Mouse (Mus musculus) kidney, embryonic 16.5 days (tissue): ENCODE measurements around the gene Helt. TPM values are rescaled to one million over a fixed set of nuclear protein-coding genes. Genes with fewer than 3 reads are reported as not detected.
"Not testable (repeated sequence)": the region's sequence is repeated elsewhere in the genome, so short reads cannot be mapped to it uniquely, and the experiment has no call there.

Source experiments
- ATAC-seq: fragments of 200-750 bp; cut with Nextera tagmentation; 2 replicates; pipeline ENCODE4 v1.8.0; 2017; ENCODE audit warnings: moderate TSS enrichment; ENCODE audit not compliant: low FRiP score, low TSS enrichment
- H3K27ac ChIP-seq: fragments of 300-500 bp; sonication (generic); 2 replicates; pipeline ENCODE4 v1.5.1; 2014; ENCODE audit warnings: low read length
- H3K27me3 ChIP-seq: fragments of 300-500 bp; sonication (generic); 2 replicates; pipeline ENCODE4 v1.6.1; 2014; ENCODE audit warnings: low read length, control low read depth, mixed read lengths; ENCODE audit not compliant: insufficient read depth
- H3K36me3 ChIP-seq: fragments of 300-500 bp; sonication (generic); 2 replicates; pipeline ENCODE4 v1.6.1; 2014; ENCODE audit warnings: low read length, control low read depth, mixed read lengths; ENCODE audit not compliant: insufficient read depth
- H3K4me1 ChIP-seq: fragments of 300-500 bp; sonication (generic); 2 replicates; pipeline ENCODE4 v1.6.1; 2014; ENCODE audit warnings: low read length, control low read depth, mixed read lengths; ENCODE audit not compliant: insufficient read depth
- H3K4me2 ChIP-seq: fragments of 300-500 bp; sonication (generic); replicated peaks from 2 replicates; pipeline ENCODE4 v1.6.1; 2014; ENCODE audit warnings: low read depth, low read length
- H3K4me3 ChIP-seq: fragments of 300-500 bp; sonication (generic); 2 replicates; pipeline ENCODE4 v1.5.1; 2014; ENCODE audit warnings: mild to moderate bottlenecking, low read length
- H3K9ac ChIP-seq: fragments of 300-500 bp; sonication (generic); replicated peaks from 2 replicates; pipeline ENCODE4 v1.6.1; 2014; ENCODE audit warnings: low read length
- H3K9me3 ChIP-seq: fragments of 300-500 bp; sonication (generic); 2 replicates; pipeline ENCODE4 v1.6.1; 2016; ENCODE audit warnings: low read length, control low read depth
- WGBS: fragments of 180-500 bp; shearing (Covaris S2); extraction: QIAGEN DNeasy Blood & Tissue Kit; methylation state at CpG from one replicate; pipeline ENCODE4 v1.1.7; 2014; 5-methylcytosine and 5-hydroxymethylcytosine counted together
- polyA plus RNA-seq: library from polyadenylated mRNA; unstranded; fragments of >200 nt; fragmentation: Nextera tagmentation; extraction: Ambion mirVana; gene quantifications from 2 replicates; pipeline ENCODE4 v1.2.1, GENCODE M21; 2015

The Helt gene
- polyA plus RNA-seq, 1 experiment from 2014 or later = not detected

DNA sequence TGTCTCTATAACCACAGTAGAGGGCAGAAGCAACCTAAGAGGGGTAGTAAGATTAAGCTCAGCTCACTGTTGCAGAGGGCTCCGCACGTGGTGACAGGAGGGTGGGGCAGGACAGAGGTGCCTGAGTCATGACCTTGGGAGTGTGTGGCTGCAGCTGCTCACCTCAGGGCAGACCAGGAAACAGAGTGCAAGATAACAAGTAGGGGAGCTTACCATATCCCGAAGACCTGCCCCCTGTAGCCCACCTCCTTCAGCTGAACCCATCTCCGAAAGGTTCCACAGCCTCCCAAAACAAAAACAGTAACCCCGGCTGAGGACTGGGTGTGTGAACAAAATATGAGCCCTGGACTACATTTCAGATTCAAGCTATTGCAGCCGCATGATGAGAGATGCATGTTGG lies 6.5 kb downstream of the Helt start:
- no peak overlapping the region for H3K4me2 ChIP-seq
- H3K36me3 ChIP-seq = no peaks in the 10 kb centered on the region
- H3K9me3 ChIP-seq = no peaks in the 10 kb centered on the region
- ATAC-seq = no peak
- peaks cover 48% of the 10 kb centered on the region for H3K27me3 ChIP-seq
- 85% methylated on average over 6 of the region's 6 CpGs for WGBS
- no peaks in the 10 kb centered on the region for H3K4me1 ChIP-seq
- H3K9ac ChIP-seq = no peak overlapping the region
- no peak overlapping the region for H3K4me3 ChIP-seq
- no peak overlapping the region for H3K27ac ChIP-seq

DNA sequence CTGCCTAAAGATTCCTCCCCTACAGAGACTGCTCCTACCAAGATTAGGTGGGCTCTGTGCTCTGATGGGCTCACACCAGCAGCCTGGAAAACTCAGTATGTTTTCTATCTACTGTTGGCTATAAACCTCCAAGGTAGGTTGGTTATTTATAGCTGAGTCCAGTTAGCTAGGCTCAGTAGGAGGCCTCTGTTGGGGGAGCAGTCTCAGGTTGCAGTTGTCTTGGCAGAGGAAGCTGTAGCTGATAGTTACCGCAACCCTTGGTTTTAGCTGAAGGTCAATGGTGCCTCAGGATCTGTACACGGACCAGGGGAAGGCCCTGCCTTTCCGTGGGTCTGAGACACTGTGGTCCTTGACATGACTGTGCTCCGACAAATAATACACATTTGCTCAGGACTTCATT lies 8.5 kb downstream of the Helt start:
- Histone ChIP-seq H3K9ac (no peak overlapping the region), H3K27ac (no peak overlapping the region), H3K36me3 (no peaks in the 10 kb centered on the region), H3K4me3 (no peak overlapping the region), H3K4me2 (no peak overlapping the region), H3K27me3 (peaks cover 28% of the 10 kb centered on the region), H3K4me1 (no peaks in the 10 kb centered on the region), H3K9me3 (no peaks in the 10 kb centered on the region)
- no peak for ATAC-seq
- WGBS = 51% methylated on average over 4 of the region's 4 CpGs

DNA sequence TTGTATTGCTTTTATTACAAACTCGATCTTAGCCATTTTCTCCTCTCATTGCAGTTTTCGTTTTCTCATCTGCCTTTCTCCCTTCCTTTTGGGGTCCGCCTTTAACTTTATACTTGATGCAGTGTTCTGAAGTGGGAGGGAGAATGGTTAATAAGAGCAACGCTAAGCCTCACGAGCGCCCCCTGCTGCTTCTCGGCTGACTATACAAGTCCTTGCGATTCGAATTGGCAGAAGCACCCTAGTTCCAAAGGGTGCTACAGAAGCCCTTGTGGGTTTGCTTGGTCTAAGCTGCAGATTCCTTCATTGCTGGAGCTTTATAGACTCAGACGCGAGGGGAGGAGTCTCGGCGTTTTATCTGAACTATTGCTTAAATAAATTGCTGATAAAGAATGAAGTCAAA lies 12.9 kb downstream of the Helt start:
- Histone ChIP-seq H3K27me3 (0 out of 2 replicates have a peak, but pooled peaks cover 3% of the 10 kb centered on the region), H3K4me1 (no peaks in the 10 kb centered on the region), H3K9me3 (no peaks in the 10 kb centered on the region), H3K36me3 (no peaks in the 10 kb centered on the region), H3K9ac (no peak overlapping the region), H3K4me2 (no peak overlapping the region), H3K4me3 (no peak overlapping the region), H3K27ac (no peak overlapping the region)
- WGBS = 15% methylated on average over 13 of the region's 13 CpGs
- ATAC-seq = no peak

DNA sequence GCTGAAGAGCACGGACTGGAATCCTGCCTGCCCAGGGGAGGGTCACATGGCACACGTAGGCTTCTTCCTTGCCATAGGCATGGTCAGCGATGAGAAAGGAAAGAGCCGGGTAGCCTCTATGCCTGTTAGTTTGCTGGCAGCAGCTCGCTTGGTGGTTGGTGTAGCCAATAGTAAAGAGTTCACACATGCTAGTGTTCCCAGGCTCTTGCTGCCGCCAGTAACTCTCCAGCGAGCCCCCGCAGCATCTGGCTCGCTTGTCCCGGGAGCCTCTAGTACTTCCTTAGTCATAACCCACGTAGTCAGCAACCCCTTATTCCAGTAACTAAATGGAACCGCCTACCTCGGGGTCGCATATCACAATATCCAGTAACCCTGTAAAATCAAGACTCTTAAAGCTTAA lies 17.5 kb downstream of the Helt start:
- no peak overlapping the region for H3K4me2 ChIP-seq
- 0 out of 2 replicates have a peak, but pooled peaks cover 3% of the 10 kb centered on the region for H3K27me3 ChIP-seq
- no peak for ATAC-seq
- H3K4me3 ChIP-seq = no peak overlapping the region
- no peak overlapping the region for H3K27ac ChIP-seq
- no peaks in the 10 kb centered on the region for H3K36me3 ChIP-seq
- WGBS = 88% methylated on average over 14 of the region's 14 CpGs
- H3K9me3 ChIP-seq = no peaks in the 10 kb centered on the region
- no peaks in the 10 kb centered on the region for H3K4me1 ChIP-seq
- no peak overlapping the region for H3K9ac ChIP-seq

DNA sequence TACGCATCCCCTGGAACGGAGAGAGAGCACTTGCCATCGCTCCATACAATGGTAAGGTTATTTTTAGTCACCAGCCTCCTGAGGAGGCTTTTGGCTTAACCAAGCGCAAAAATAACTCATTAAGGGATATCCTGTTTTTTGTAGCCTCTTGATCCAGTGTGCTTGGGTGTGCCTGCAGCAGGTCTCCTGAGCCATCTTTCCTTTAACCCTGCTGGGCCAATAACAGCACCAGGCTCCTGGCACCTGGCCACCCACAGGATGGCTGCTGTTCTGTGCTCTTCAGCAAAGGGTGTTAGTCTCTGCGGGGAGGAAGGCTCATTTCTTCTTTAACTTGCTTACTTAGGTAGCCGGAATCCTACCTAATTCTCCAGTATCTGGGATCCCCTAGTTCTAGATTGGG lies 23.7 kb downstream of the Helt start:
- no peaks in the 10 kb centered on the region for H3K36me3 ChIP-seq
- WGBS = 54% methylated on average over 6 of the region's 6 CpGs
- H3K27me3 ChIP-seq = no peaks in the 10 kb centered on the region
- ATAC-seq = no peak
- no peak overlapping the region for H3K9ac ChIP-seq
- H3K9me3 ChIP-seq = no peaks in the 10 kb centered on the region
- H3K27ac ChIP-seq = no peak overlapping the region
- H3K4me1 ChIP-seq = no peaks in the 10 kb centered on the region
- no peak overlapping the region for H3K4me3 ChIP-seq
- no peak overlapping the region for H3K4me2 ChIP-seq

DNA sequence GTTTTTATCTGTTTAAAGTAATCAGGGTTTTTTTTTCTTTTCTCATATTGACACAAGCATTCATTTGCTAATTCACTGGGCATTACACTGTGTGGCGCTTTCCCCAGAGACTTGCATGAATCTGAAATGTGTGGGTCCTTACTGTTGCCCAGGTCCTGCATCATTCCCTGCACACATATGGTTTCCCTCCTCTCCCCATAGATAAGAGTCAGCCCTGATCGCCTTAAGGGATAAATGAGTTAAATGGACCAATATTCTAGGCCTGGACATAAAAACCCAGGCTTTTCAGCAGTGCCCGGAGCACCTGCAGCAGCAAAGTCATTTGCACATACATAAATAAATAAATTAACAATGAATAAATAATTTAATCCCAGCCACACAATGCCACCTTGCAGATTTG lies 24.3 kb downstream of the Helt start:
- Histone ChIP-seq H3K9ac (no peak overlapping the region), H3K36me3 (no peaks in the 10 kb centered on the region), H3K4me1 (no peaks in the 10 kb centered on the region), H3K9me3 (no peaks in the 10 kb centered on the region), H3K4me2 (no peak overlapping the region), H3K27ac (no peak overlapping the region), H3K4me3 (no peak overlapping the region), H3K27me3 (no peaks in the 10 kb centered on the region)
- no peak for ATAC-seq
- 76% methylated on average over 3 of the region's 3 CpGs for WGBS

DNA sequence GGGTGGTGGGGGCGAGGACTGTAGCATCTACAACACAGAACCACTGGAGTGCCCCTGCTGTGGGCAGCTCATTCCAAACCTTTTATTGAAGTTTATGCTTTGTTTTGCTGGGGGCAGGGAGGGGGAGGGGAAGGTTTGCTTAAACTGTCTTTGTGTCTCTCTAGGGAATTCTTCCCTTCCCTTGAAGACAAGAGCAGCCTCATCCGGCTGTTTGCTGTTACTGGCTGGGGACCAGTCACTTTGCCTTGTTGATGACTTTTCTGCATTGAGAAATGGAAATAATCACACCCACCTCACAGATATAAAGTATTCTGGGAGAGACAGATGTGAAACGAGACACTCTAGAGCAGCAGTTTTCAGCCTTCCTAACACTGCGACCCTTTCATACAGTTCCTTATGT lies 27.7 kb downstream of the Helt start:
- H3K4me3 ChIP-seq = no peak overlapping the region
- no peaks in the 10 kb centered on the region for H3K27me3 ChIP-seq
- no peak overlapping the region for H3K4me2 ChIP-seq
- no peaks in the 10 kb centered on the region for H3K9me3 ChIP-seq
- H3K27ac ChIP-seq = no peak overlapping the region
- H3K36me3 ChIP-seq = no peaks in the 10 kb centered on the region
- H3K4me1 ChIP-seq = no peaks in the 10 kb centered on the region
- no peak for ATAC-seq
- 57% methylated on average over 4 of the region's 4 CpGs for WGBS
- no peak overlapping the region for H3K9ac ChIP-seq

DNA sequence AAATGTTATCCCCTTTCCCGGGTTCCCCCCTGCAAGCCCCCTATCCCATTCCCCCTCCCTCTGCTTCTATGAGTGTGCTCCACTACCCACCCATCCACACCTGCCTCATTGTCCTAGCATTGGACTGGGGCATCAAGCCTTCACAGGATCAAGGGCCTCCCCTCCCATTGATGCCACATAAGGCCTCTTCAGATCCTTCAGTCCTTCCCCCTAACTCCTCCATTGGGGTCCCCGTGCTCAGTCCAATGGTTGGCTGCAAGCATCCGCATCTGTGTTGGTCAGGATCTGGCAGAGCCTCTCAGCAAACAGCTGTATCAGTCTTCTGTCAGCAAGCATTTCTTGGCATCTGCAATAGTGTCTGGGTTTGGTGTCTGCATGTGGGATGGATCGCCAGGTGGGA lies 30.3 kb downstream of the Helt start:
- ATAC-seq, H3K9me3 ChIP-seq, H3K4me3 ChIP-seq, H3K36me3 ChIP-seq, H3K4me1 ChIP-seq, H3K27me3 ChIP-seq, H3K4me2 ChIP-seq, H3K27ac ChIP-seq, H3K9ac ChIP-seq: not testable (repeated sequence)
- 84% methylated on average over 4 of the region's 4 CpGs for WGBS

DNA sequence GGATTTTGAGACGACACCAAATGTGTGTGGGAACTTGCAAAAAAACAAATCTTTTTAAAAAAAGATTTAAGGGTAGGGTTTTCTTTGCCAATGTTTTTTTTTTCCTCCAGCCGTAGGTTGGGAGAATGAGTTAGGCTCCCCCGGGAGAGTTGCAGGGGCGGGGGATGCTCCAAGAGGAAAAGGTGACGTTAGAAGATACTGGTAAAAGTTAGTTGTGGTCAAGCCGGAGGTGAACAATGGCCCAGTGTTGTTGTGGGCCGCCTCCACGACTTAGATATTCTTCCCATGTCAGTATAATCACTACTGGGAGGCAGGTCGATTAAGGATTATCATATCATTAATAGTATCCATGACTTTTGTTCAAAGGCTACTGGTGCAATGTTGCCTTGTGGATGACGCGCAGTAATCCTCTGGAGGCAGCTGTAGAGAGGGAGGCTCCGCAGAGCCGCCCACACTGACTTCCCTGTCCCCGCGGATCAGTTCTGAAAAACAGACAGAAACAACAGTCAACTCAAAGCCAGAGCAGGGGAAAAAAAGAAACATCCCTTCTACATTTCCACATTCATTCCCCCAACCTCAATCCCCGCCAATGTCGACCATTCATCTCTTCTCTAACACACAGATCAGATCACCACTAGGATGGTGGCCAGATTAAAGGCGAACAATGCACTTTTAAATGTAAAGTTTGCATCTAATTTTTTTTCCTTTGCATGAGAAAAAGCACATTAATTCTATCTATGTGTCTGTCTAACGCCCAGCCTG lies 36.4 kb downstream of the Helt start:
- H3K4me3 ChIP-seq = no peak overlapping the region
- no peak overlapping the region for H3K9ac ChIP-seq
- peaks cover 3% of the 10 kb centered on the region; the same call in 1 of the 2 replicates for H3K9me3 ChIP-seq
- H3K27me3 ChIP-seq = no peaks in the 10 kb centered on the region
- no peaks in the 10 kb centered on the region for H3K36me3 ChIP-seq
- no peak for ATAC-seq
- H3K4me2 ChIP-seq = no peak overlapping the region
- no peak overlapping the region for H3K27ac ChIP-seq
- 44% methylated on average over 19 of the region's 19 CpGs for WGBS
- H3K4me1 ChIP-seq = no peaks in the 10 kb centered on the region

DNA sequence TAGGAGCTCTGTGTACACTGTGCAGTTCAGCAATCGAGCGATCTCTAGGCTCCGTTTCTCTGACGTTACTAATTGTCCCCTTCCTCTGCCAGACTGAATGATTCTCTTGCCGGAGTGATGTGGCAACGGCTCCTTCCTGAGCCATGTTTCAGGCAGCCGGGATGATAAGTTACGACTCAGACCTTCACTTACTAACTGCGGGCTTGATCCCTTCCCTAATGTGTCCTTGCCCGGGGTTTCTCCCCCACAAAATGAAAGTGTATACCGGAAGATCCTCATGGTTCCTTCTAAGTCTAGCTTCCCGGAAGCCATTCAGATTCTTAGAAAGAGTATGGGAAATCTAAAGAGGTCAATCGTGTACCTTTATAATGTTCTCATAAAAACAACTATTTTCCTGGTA lies 42.0 kb downstream of the Helt start:
- H3K36me3 ChIP-seq = no peaks in the 10 kb centered on the region
- H3K4me2 ChIP-seq = no peak overlapping the region
- no peak overlapping the region for H3K9ac ChIP-seq
- no peaks in the 10 kb centered on the region for H3K27me3 ChIP-seq
- H3K9me3 ChIP-seq = no peaks in the 10 kb centered on the region
- H3K4me3 ChIP-seq = no peak overlapping the region; the same call in 1 of the 2 replicates
- no peak overlapping the region for H3K27ac ChIP-seq
- no peaks in the 10 kb centered on the region for H3K4me1 ChIP-seq
- 51% methylated on average over 13 of the region's 13 CpGs for WGBS
- ATAC-seq = no peak
